In the genomic region with DNA sequence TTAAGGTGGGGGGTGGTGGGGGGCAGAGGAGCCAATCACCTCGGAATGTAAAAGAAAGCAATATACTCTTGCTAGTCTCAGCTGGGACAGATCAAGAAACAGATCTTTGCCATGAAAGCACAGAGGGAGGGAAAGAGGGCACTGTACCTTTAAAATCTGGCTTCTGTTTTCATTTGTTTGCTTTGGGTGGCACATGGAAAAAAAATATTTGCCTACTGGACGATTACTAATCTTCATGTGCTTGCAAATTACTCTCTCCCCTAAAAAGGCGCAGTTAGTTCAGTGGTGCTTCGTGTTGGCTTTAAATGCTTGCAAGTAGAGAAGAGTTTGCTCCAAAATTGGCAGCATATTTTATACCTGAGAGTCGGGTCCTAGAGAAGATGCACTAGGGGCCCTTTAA, we compare ENCODE assay signal across 28 mouse cellular contexts. TPM values are rescaled to one million over a fixed set of nuclear protein-coding genes. Genes with fewer than 3 reads are reported as not detected.
DNase-seq lines count a peak whose midpoint lies in the region; ATAC-seq and TF ChIP-seq lines count a peak whose summit lies in the region.
"Had no signal": no experiment of that assay in that cellular context is flagged by ENCODE, and none has a peak within 500 bp of the region (broad histone marks: within the 10 kb centered on the region; RNA-seq: fewer than 3 reads in every experiment).

No protein-coding gene starts in this region.

- peaks cover 46% of the 10 kb centered on the region for H3K4me1 ChIP-seq in kidney, adult 2 months (ENCODE audit: control insufficient read depth, insufficient read depth, low read length)
- H3K4me1 ChIP-seq in liver, embryonic 16.5 days (ENCODE audit: control insufficient read depth, low read depth, low read length), result peaks cover 51% of the 10 kb centered on the region
- peaks cover 78% of the 10 kb centered on the region for H3K4me1 ChIP-seq in liver, embryonic 12.5 days
- H3K4me1 ChIP-seq in bone marrow macrophage, adult 2 months (ENCODE audit: control insufficient read depth, insufficient read depth, low read length), result peaks cover 36% of the 10 kb centered on the region
- peaks cover 41% of the 10 kb centered on the region; the same call in 1 of the 2 replicates for H3K4me1 ChIP-seq in small intestine, adult 2 months (ENCODE audit: control insufficient read depth, insufficient read depth, insufficient read length, low read length)
- H3K4me1 ChIP-seq in forebrain, embryonic 13.5 days, result no peaks in the 10 kb centered on the region
- H3K4me1 ChIP-seq: midbrain, embryonic 12.5 days; neural tube, embryonic 15.5 days had no signal

- no peak overlapping the region for H3K9ac ChIP-seq in liver, embryonic 16.5 days (ENCODE audit: low read depth, low read length)
- no peak overlapping the region for H3K9ac ChIP-seq in liver, embryonic 12.5 days
- no peak overlapping the region for H3K9ac ChIP-seq in forebrain, embryonic 13.5 days
- H3K9ac ChIP-seq: forebrain, postnatal 0 days; heart, embryonic 12.5 days; limb, embryonic 15.5 days; midbrain, embryonic 12.5 days; neural tube, embryonic 15.5 days had no signal

- DNase-seq in kidney, adult 2 months, result peak; percentile 30
- DNase-seq in kidney, adult 9 months, result no peak
- DNase-seq in cerebellum, postnatal 25 days, result no peak
- DNase-seq: adrenal gland, postnatal 25 days; cerebellum, adult 11 months; cerebellum, adult 9-11 months; forebrain, postnatal 0 days; gastrocnemius, postnatal 25 days; heart, adult 18-20 months; heart, postnatal 10 days; kidney, adult 11 months; kidney, postnatal 36 days; left cerebral cortex, postnatal 4 days; right cerebral cortex, adult 18-20 months; thymus, postnatal 25 days had no signal

- ATAC-seq in liver, embryonic 16.5 days (ENCODE audit: low read depth), result no peak
- no peak for ATAC-seq in liver, embryonic 12.5 days
- no peak for ATAC-seq in forebrain, embryonic 13.5 days
- ATAC-seq: forebrain, postnatal 0 days; hindbrain, embryonic 16.5 days had no signal

- no peak for TF ChIP-seq CTCF in kidney, adult 2 months (conservative IDR thresholded peaks at IDR 0.05; ENCODE audit: insufficient read depth, insufficient read length, low read depth, low read length)
- TF ChIP-seq CTCF in bone marrow macrophage, adult 2 months (IDR thresholded peaks at IDR 0.05; ENCODE audit: low read depth, low read length), result no peak
- TF ChIP-seq CTCF in small intestine, adult 2 months (IDR thresholded peaks at IDR 0.05; ENCODE audit: extremely low read depth, insufficient read length, insufficient replicate concordance, low read depth, low read length), result no peak

- peak overlapping the region; percentile 84 for H3K27ac ChIP-seq in kidney, adult 2 months (ENCODE audit: insufficient read depth, low read depth, low read length)
- H3K27ac ChIP-seq in liver, embryonic 16.5 days (ENCODE audit: low read length), result peak overlapping the region; percentile 50; the same call in 1 of the 2 replicates
- H3K27ac ChIP-seq in liver, embryonic 12.5 days, result no peak overlapping the region
- H3K27ac ChIP-seq in bone marrow macrophage, adult 2 months (ENCODE audit: insufficient read depth, low read depth, low read length), result peak overlapping the region; percentile 93
- peak overlapping the region; percentile 68 for H3K27ac ChIP-seq in small intestine, adult 2 months (ENCODE audit: insufficient read depth, low read depth, low read length)
- no peak overlapping the region for H3K27ac ChIP-seq in forebrain, embryonic 13.5 days
- H3K27ac ChIP-seq: forebrain, embryonic 10.5 days; hindbrain, embryonic 10.5 days; left cerebral cortex, adult 2 months; limb, embryonic 15.5 days; midbrain, embryonic 12.5 days; neural tube, embryonic 15.5 days had no signal

- no peak for TF ChIP-seq POLR2A in kidney, adult 2 months (IDR thresholded peaks at IDR 0.05; ENCODE audit: low read depth, low read length)
- no peak for TF ChIP-seq POLR2A in bone marrow macrophage, adult 2 months (IDR thresholded peaks at IDR 0.05; ENCODE audit: borderline replicate concordance, low read depth, low read length)
- TF ChIP-seq POLR2A in small intestine, adult 2 months (IDR thresholded peaks at IDR 0.05; ENCODE audit: low read depth, low read length), result no peak

- H3K4me3 ChIP-seq in kidney, adult 2 months (ENCODE audit: insufficient read depth, low read depth, low read length), result no peak overlapping the region
- H3K4me3 ChIP-seq in liver, embryonic 16.5 days (ENCODE audit: low read depth, low read length), result no peak overlapping the region
- H3K4me3 ChIP-seq in liver, embryonic 12.5 days, result no peak overlapping the region
- no peak overlapping the region for H3K4me3 ChIP-seq in bone marrow macrophage, adult 2 months (ENCODE audit: insufficient read depth, low read length)
- H3K4me3 ChIP-seq in small intestine, adult 2 months (ENCODE audit: low read depth, low read length), result no peak overlapping the region
- H3K4me3 ChIP-seq in forebrain, embryonic 13.5 days, result no peak overlapping the region
- H3K4me3 ChIP-seq: forebrain, embryonic 10.5 days; heart, embryonic 12.5 days; hindbrain, embryonic 10.5 days; left cerebral cortex, adult 2 months; limb, embryonic 15.5 days; midbrain, embryonic 12.5 days; neural tube, embryonic 15.5 days had no signal

- 31% methylated on average over 5 of the region's 5 CpGs for WGBS in kidney, adult 2 months
- WGBS in liver, embryonic 16.5 days (ENCODE audit: insufficient replicate concordance), result 55% methylated on average over 5 of the region's 5 CpGs
- 59% methylated on average over 5 of the region's 5 CpGs for WGBS in liver, embryonic 12.5 days (ENCODE audit: insufficient replicate concordance)
- 17% methylated on average over 5 of the region's 5 CpGs for WGBS in small intestine, adult 2 months
- 79% methylated on average over 5 of the region's 5 CpGs for WGBS in forebrain, embryonic 13.5 days

- no peaks in the 10 kb centered on the region for H3K27me3 ChIP-seq in kidney, adult 2 months (replicated peaks; ENCODE audit: control insufficient read depth, insufficient read depth, low read length)
- no peaks in the 10 kb centered on the region for H3K27me3 ChIP-seq in liver, embryonic 16.5 days (ENCODE audit: control insufficient read depth, insufficient read depth, low read depth, low read length)
- no peaks in the 10 kb centered on the region for H3K27me3 ChIP-seq in liver, embryonic 12.5 days (replicated peaks)
- H3K27me3 ChIP-seq in small intestine, adult 2 months (ENCODE audit: control insufficient read depth, insufficient read depth, low read length), result no peaks in the 10 kb centered on the region
- H3K27me3 ChIP-seq in forebrain, embryonic 13.5 days, result no peaks in the 10 kb centered on the region
- H3K27me3 ChIP-seq: heart, embryonic 12.5 days; limb, embryonic 15.5 days; midbrain, embryonic 12.5 days; neural tube, embryonic 15.5 days had no signal

- no peaks in the 10 kb centered on the region for H3K9me3 ChIP-seq in liver, embryonic 16.5 days (replicated peaks; ENCODE audit: control insufficient read depth, low read length)
- H3K9me3 ChIP-seq in liver, embryonic 12.5 days (replicated peaks), result no peaks in the 10 kb centered on the region
- H3K9me3 ChIP-seq in forebrain, embryonic 13.5 days (replicated peaks), result no peaks in the 10 kb centered on the region
- H3K9me3 ChIP-seq: forebrain, embryonic 10.5 days; heart, embryonic 12.5 days; hindbrain, embryonic 10.5 days; limb, embryonic 15.5 days; midbrain, embryonic 12.5 days; neural tube, embryonic 15.5 days had no signal

- no peaks in the 10 kb centered on the region for H3K36me3 ChIP-seq in kidney, adult 2 months (ENCODE audit: control insufficient read depth, insufficient read depth, low read length)
- no peaks in the 10 kb centered on the region for H3K36me3 ChIP-seq in liver, embryonic 16.5 days (ENCODE audit: control insufficient read depth, insufficient read depth)
- H3K36me3 ChIP-seq in liver, embryonic 12.5 days, result no peaks in the 10 kb centered on the region
- no peaks in the 10 kb centered on the region for H3K36me3 ChIP-seq in small intestine, adult 2 months (ENCODE audit: control insufficient read depth, insufficient read depth, low read length)
- no peaks in the 10 kb centered on the region for H3K36me3 ChIP-seq in forebrain, embryonic 13.5 days (ENCODE audit: poor library complexity, severe bottlenecking)
- H3K36me3 ChIP-seq: forebrain, embryonic 10.5 days; heart, embryonic 12.5 days; hindbrain, embryonic 10.5 days; limb, embryonic 15.5 days; midbrain, embryonic 12.5 days; neural tube, embryonic 15.5 days had no signal

- H3K4me2 ChIP-seq in liver, embryonic 16.5 days (ENCODE audit: low read depth, low read length), result 0 out of 2 replicates have a peak overlapping the region, but pooled peaks have one; percentile 18
- H3K4me2 ChIP-seq in liver, embryonic 12.5 days, result no peak overlapping the region
- H3K4me2 ChIP-seq in forebrain, embryonic 13.5 days, result no peak overlapping the region
- H3K4me2 ChIP-seq: heart, embryonic 12.5 days; limb, embryonic 15.5 days; midbrain, embryonic 12.5 days; neural tube, embryonic 15.5 days had no signal

RNA-seq across cellular contexts. Expression of a gene that starts 13.7 kb away (rescaled TPM):
- polyA plus RNA-seq in kidney, adult 2 months (2012; rRNA removed), result 50.1 and 57.6 TPM in 2 replicates
- 22.7 and 25.6 TPM in 2 replicates for polyA plus RNA-seq in liver, embryonic 16.5 days (2015; fragmentation: Nextera tagmentation; extraction: Ambion mirVana)
- 13.5 and 16.2 TPM in 2 replicates for polyA plus RNA-seq in liver, embryonic 12.5 days (2016; fragmentation: Nextera tagmentation; extraction: Ambion mirVana)
- 0.91 and 0.93 TPM in 2 replicates for polyA plus RNA-seq in bone marrow macrophage, adult 2 months (2012; ENCODE audit: insufficient read depth, insufficient read length, missing spikeins)
- polyA plus RNA-seq in small intestine, adult 2 months (2012; rRNA removed), result 38.7 and 53.8 TPM in 2 replicates
- polyA plus RNA-seq in forebrain, embryonic 13.5 days (2015; fragmentation: Nextera tagmentation; extraction: Ambion mirVana), result 2.7 and 2.8 TPM in 2 replicates

Comparison
In these comparisons a context has a peak if more than half of its experiments do, and no peak if none do; other contexts are left out.
1. H3K27ac ChIP-seq: peak in kidney, adult 2 months (single experiment), liver, embryonic 16.5 days (single experiment), bone marrow macrophage, adult 2 months (single experiment) and small intestine, adult 2 months (single experiment); none in liver, embryonic 12.5 days (single experiment) and forebrain, embryonic 13.5 days (single experiment).